Mouse (Mus musculus): Measurements from ENCODE around the gene Olfr688. TPM values are rescaled to one million over a fixed set of nuclear protein-coding genes. Genes with fewer than 3 reads are reported as not detected.
A peak's percentile ranks its signal among the peaks of the same experiment; 100 is the strongest.

The Olfr688 gene
- not detected in 2 replicates for total RNA-seq (2017)

GRCm38 (mm10) chr7:105287795-105288194, at the start of gene Olfr688:
Olfr688 (plus strand) TSS chr7:105288095.
- no peak for ATAC-seq (replicated peaks in 1 of 2; ENCODE audit: insufficient read depth in 1 of 2, low FRiP score in 2 of 2, low TSS enrichment in 1 of 2, low read depth in 1 of 2, poor library complexity in 2 of 2, severe bottlenecking in 2 of 2)

DNA sequence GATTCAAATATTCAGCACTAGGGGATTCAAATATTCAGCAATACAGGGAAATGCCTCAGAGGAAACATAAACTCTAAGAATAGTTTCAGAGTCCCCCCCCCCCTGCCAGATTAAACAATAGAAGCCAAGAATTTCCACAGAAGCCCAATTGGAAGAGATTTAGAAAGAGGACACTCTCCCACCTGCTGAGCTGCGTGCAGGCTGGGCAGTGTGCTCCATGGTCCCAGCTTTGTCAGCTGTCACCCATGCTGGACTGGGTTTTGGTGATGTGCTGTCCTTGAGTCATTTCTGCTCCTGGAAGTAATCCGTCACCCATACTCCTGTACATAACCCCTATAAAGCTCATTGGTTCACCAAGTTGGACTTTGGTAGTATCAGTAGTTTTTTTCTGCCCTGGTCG, 40.2 kb upstream of the Olfr688 start:
- ATAC-seq (replicated peaks in 1 of 2; ENCODE audit: insufficient read depth in 1 of 2, low FRiP score in 2 of 2, low TSS enrichment in 1 of 2, low read depth in 1 of 2, poor library complexity in 2 of 2, severe bottlenecking in 2 of 2), result no peak

DNA sequence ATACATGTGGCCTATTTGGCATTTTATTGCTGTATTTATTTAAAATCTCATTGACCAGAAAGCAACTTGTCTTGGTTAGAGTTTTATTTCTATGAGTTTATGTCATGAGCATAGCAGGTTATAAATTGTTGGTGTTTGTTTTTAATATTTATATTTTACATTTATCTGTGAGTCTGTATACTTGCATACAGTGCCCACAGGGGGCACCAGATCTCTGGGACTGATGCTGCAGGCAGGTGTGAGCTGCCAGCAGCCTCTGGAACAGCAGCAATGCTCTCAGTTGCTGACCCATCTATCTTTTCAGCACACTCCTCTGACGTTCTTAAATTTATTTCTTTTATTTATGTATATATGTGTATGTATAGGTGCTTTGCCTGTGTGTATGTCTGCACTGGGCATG, 39.7 kb upstream of the Olfr688 start:
- ATAC-seq (replicated peaks in 1 of 2; ENCODE audit: insufficient read depth in 1 of 2, low FRiP score in 2 of 2, low TSS enrichment in 1 of 2, low read depth in 1 of 2, poor library complexity in 2 of 2, severe bottlenecking in 2 of 2), result 0 out of 4 replicates have a peak, but pooled peaks of 1 of the 2 experiments have one; percentile 42

- peak in 1 of 2 experiments; percentile 69; a peak in 2 of 4 replicates for ATAC-seq (replicated peaks in 1 of 2; ENCODE audit: insufficient read depth in 1 of 2, low FRiP score in 2 of 2, low TSS enrichment in 1 of 2, low read depth in 1 of 2, poor library complexity in 2 of 2, severe bottlenecking in 2 of 2)
These were observed 31.2 kb upstream of the Olfr688 start for GRCm38 (mm10) chr7:105256656-105257055.

DNA sequence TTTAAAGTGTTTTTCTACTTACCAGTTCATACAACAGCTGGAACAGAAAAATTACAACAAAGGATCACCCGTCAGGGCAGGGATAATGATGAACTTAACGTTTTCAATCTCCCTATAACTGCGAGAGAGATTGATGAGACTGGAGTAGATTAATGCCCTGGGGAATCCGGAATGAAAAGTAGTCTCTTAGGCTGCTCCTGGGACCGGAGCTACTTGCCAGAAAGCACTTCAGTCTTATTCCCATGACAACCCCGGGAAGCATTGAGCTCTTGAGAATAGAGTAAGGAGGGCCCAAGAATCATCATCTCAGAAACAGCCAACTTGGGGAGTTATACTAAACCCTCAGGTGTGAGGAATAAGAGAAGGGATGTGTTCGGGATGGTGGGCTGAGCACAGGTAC, 15.5 kb upstream of the Olfr688 start:
- ATAC-seq (replicated peaks in 1 of 2; ENCODE audit: insufficient read depth in 1 of 2, low FRiP score in 2 of 2, low TSS enrichment in 1 of 2, low read depth in 1 of 2, poor library complexity in 2 of 2, severe bottlenecking in 2 of 2), result no peak

GRCm38 (mm10) chr7:105290051-105290450, 2.2 kb downstream of the Olfr688 start:
- ATAC-seq (replicated peaks in 1 of 2; ENCODE audit: insufficient read depth in 1 of 2, low FRiP score in 2 of 2, low TSS enrichment in 1 of 2, low read depth in 1 of 2, poor library complexity in 2 of 2, severe bottlenecking in 2 of 2), result no peak

DNA sequence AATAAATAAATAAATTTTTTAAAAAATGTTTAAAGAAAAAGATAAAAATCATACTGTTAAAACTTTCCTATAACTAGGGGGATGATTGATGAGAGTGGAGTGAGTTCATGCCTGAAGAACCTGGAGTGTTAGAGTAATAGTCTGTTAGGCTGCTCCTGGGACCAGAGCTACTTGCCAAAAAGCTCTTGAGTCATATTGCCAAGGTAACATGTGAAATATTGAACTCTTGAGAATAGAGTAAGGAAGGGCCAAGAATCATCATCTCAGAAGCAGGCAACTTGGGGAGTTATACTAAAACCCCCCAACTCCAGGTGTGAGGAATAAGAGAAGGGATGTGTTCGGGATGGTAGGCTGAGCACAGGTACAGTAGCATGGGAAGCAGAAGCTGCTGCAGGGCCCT, 23.0 kb downstream of the Olfr688 start, which contains the start of gene Olfr689:
Olfr689 (plus strand) TSS at position 301 of the 400 bp plus-strand sequence.
- no peak for ATAC-seq (replicated peaks in 1 of 2; ENCODE audit: insufficient read depth in 1 of 2, low FRiP score in 2 of 2, low TSS enrichment in 1 of 2, low read depth in 1 of 2, poor library complexity in 2 of 2, severe bottlenecking in 2 of 2)

GRCm38 (mm10) chr7:105325302-105325701, 37.4 kb downstream of the Olfr688 start:
- ATAC-seq (replicated peaks in 1 of 2; ENCODE audit: insufficient read depth in 1 of 2, low FRiP score in 2 of 2, low TSS enrichment in 1 of 2, low read depth in 1 of 2, poor library complexity in 2 of 2, severe bottlenecking in 2 of 2), result no peak

DNA sequence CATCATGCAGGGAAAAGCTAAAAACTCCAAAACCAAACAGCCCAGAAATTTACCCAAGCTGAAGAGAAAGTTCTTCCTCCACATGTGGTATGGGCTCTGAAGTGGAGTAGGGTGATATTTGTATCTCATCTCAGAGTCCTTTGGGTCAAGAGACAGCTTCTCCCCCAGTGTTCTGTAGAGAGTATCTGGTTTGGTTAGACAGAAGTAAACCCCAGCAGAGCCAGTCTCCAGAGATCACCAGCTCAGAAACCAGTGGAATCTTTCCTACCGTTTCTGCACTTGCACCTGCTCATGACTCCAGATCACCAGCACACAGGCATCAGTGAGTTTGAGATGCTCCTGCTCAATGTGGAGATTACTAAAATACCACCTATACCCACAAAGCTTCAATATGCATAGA, 46.1 kb downstream of the Olfr688 start, which contains the start of gene Olfr690:
Olfr690 (minus strand) TSS at position 101 of the 400 bp plus-strand sequence.
- ATAC-seq (replicated peaks in 1 of 2; ENCODE audit: insufficient read depth in 1 of 2, low FRiP score in 2 of 2, low TSS enrichment in 1 of 2, low read depth in 1 of 2, poor library complexity in 2 of 2, severe bottlenecking in 2 of 2), result no peak

Other genes starting within 250 kb of the Olfr688 start
- not detected in 2 replicates for gene Olfr677, start 236.7 kb upstream of the Olfr688 start, total RNA-seq (2017)
- not detected in 2 replicates for gene Olfr678, start 223.6 kb upstream of the Olfr688 start, total RNA-seq (2017)
- gene Olfr679, start 206.9 kb upstream of the Olfr688 start, total RNA-seq (2017), result not detected in 2 replicates
- gene Olfr680-ps1, start 195.3 kb upstream of the Olfr688 start, total RNA-seq (2017), result not detected in 2 replicates
- not detected in 2 replicates for gene Olfr681, start 171.3 kb upstream of the Olfr688 start, total RNA-seq (2017)
- not detected in 2 replicates for gene Olfr683, start 141.1 kb upstream of the Olfr688 start, total RNA-seq (2017)
- gene Olfr684, start 124.4 kb upstream of the Olfr688 start, total RNA-seq (2017), result not detected in 2 replicates
- not detected in 2 replicates for gene Olfr685, start 102.1 kb upstream of the Olfr688 start, total RNA-seq (2017)
- gene Olfr686, start 80.6 kb upstream of the Olfr688 start, total RNA-seq (2017), result not detected in 2 replicates
- gene Olfr689, start 23.1 kb downstream of the Olfr688 start, total RNA-seq (2017), result not detected in 2 replicates
- not detected in 2 replicates for gene Olfr690, start 46.0 kb downstream of the Olfr688 start, total RNA-seq (2017)
- gene Olfr691, start 54.2 kb downstream of the Olfr688 start, total RNA-seq (2017), result not detected in 2 replicates
- gene Olfr692, start 80.1 kb downstream of the Olfr688 start, total RNA-seq (2017), result not detected in 2 replicates
- not detected in 2 replicates for gene Gm5901, start 86.9 kb downstream of the Olfr688 start, total RNA-seq (2017)
- gene Fam160a2, start 112.0 kb downstream of the Olfr688 start, total RNA-seq (2017), result 13.2 and 15.8 TPM in 2 replicates
- not detected in 2 replicates for gene Cnga4, start 116.5 kb downstream of the Olfr688 start, total RNA-seq (2017)
- not detected in 2 replicates for gene Cckbr, start 137.6 kb downstream of the Olfr688 start, total RNA-seq (2017)
- 5.6 and 7.2 TPM in 2 replicates for gene Cavin3, start 194.2 kb downstream of the Olfr688 start, total RNA-seq (2017)

Measured in hematopoietic stem cell, adult 5-6 weeks (primary cell).